Mouse (Mus musculus) activated CD4-positive, CD25-positive, alpha-beta regulatory T cell (primary cell): Measurements from ENCODE around the gene Foxk1. TPM values are rescaled to one million over a fixed set of nuclear protein-coding genes. Genes with fewer than 3 reads are reported as not detected.

ENCODE experiments used
- polyA plus RNA-seq, 2 experiments: library from polyadenylated mRNA; unstranded; fragments of 100-300 nt; shearing (Covaris generic); gene quantifications; one replicate each; pipeline ENCODE4 v1.2.1; 2017

The Foxk1 gene
- 10 to 100 TPM; 16.0 to 21.6 TPM for polyA plus RNA-seq

GRCm38 (mm10) chr5:142400981-142401640 lies at the start of gene Foxk1:
TSS of gene Foxk1 (plus strand) at chr5:142401497.

GRCm38 (mm10) chr5:142463461-142464454 lies 62.5 kb downstream of the Foxk1 start, which contains the start of gene Ap5z1:
TSS of gene Ap5z1 (plus strand) at chr5:142463944.

Other genes starting within 250 kb of the Foxk1 start
- 10 to 100 TPM; 16.1 to 29.5 TPM for gene Ap5z1, start 62.4 kb downstream of the Foxk1 start, polyA plus RNA-seq
- not detected for gene Papolb, start 128.6 kb downstream of the Foxk1 start, polyA plus RNA-seq
- gene Radil, start 149.6 kb downstream of the Foxk1 start, polyA plus RNA-seq = under 1 TPM in 1 of 2 experiments, not detected in 1; 0.50 TPM
- gene Mmd2, start 207.3 kb downstream of the Foxk1 start, polyA plus RNA-seq = under 1 TPM in 1 of 2 experiments, not detected in 1; 0.26 TPM
- 10 to 100 TPM; 33.5 to 46.4 TPM for gene Wipi2, start 226.2 kb downstream of the Foxk1 start, polyA plus RNA-seq